Mouse (Mus musculus) heart, postnatal 0 days (tissue): ENCODE results near the gene Edn1. TPM values are rescaled to one million over a fixed set of nuclear protein-coding genes. Genes with fewer than 3 reads are reported as not detected.

ENCODE experiments used
- ATAC-seq: fragments of 200-750 bp; cut with Nextera tagmentation; 2 replicates; pipeline ENCODE4 v1.8.0; 2017; ENCODE audit warnings: low read depth, moderate number of reproducible peaks, moderate library complexity; ENCODE audit not compliant: insufficient read depth
- DNase-seq: peaks from one replicate; pipeline ENCODE4 v3.0.0-alpha.2; 2016; ENCODE audit warnings: low spot score
- H3K27ac ChIP-seq: fragments of 300-500 bp; sonication (generic); 2 replicates; pipeline ENCODE4 v1.5.1; 2014; ENCODE audit warnings: low read depth, mild to moderate bottlenecking
- H3K27me3 ChIP-seq: fragments of 300-500 bp; sonication (generic); 2 replicates; pipeline ENCODE4 v1.6.1; 2014; ENCODE audit warnings: low read length, mixed read lengths; ENCODE audit not compliant: control insufficient read depth, insufficient read depth
- H3K36me3 ChIP-seq: fragments of 300-500 bp; sonication (generic); replicated peaks from 2 replicates; pipeline ENCODE4 v1.6.1; 2014; ENCODE audit warnings: low read length, mixed read lengths; ENCODE audit not compliant: control insufficient read depth, insufficient read depth
- H3K4me1 ChIP-seq: fragments of 300-500 bp; sonication (generic); 2 replicates; pipeline ENCODE4 v1.6.1; 2014; ENCODE audit warnings: antibody characterized with exemption; ENCODE audit not compliant: control insufficient read depth, insufficient read depth
- H3K4me2 ChIP-seq: fragments of 300-500 bp; sonication (generic); 2 replicates; pipeline ENCODE4 v1.6.1; 2014; ENCODE audit warnings: low read depth, mild to moderate bottlenecking, low read length, moderate library complexity
- H3K4me3 ChIP-seq: fragments of 300-500 bp; sonication (generic); 2 replicates; pipeline ENCODE4 v1.5.1; 2014; ENCODE audit warnings: low read depth, low read length
- H3K9ac ChIP-seq: fragments of 300-500 bp; sonication (generic); replicated peaks from 2 replicates; pipeline ENCODE4 v1.6.1; 2014; ENCODE audit warnings: low read depth, low read length, mixed read lengths
- H3K9me3 ChIP-seq: fragments of 300-500 bp; sonication (generic); replicated peaks from 2 replicates; pipeline ENCODE4 v1.6.1; 2016; ENCODE audit warnings: low read length; ENCODE audit not compliant: control insufficient read depth
- CTCF ChIP-seq: IDR thresholded peaks from 2 replicates; pipeline ENCODE4 v1.5.1; 2016; ENCODE audit warnings: antibody characterized with exemption, control low read depth, low read depth
- EP300 ChIP-seq: IDR thresholded peaks from 2 replicates; pipeline ENCODE4 v1.6.1; 2016; ENCODE audit warnings: antibody characterized with exemption, low read depth
- WGBS: fragments of 180-500 bp; shearing (Covaris S2); extraction: QIAGEN DNeasy Blood & Tissue Kit; methylation state at CpG from one replicate; pipeline ENCODE4 v1.1.7; 2014; 5-methylcytosine and 5-hydroxymethylcytosine counted together
- polyA plus RNA-seq: library from polyadenylated mRNA; unstranded; fragments of >200 nt; fragmentation: Nextera tagmentation; extraction: Ambion mirVana; gene quantifications from 2 replicates; pipeline ENCODE4 v1.2.1, GENCODE M21; 2015
- total RNA-seq: library from RNA; depleted of rRNA; stranded (reverse); fragments of >200 nt; gene quantifications from 2 replicates; pipeline ENCODE4 v1.2.3, GENCODE M21; 2014; ENCODE audit warnings: low replicate concordance

Edn1 gene
- total and polyA plus RNA-seq, 2 experiments from 2014 or later, result 7.4 to 7.8 TPM

GRCm38 (mm10) chr13:42276774-42277454 lies 24.4 kb upstream of the Edn1 start:
- H3K4me3 ChIP-seq, result no peak overlapping the region
- peak overlapping the region; percentile 46; the same call in 1 of the 2 replicates for H3K27ac ChIP-seq
- no peaks in the 10 kb centered on the region for H3K9me3 ChIP-seq
- no peak overlapping the region; the same call in 1 of the 2 replicates for H3K4me2 ChIP-seq
- ATAC-seq (peak; percentile 75; the same call in 1 of the 2 replicates), DNase-seq (peak; percentile 55)
- no peaks in the 10 kb centered on the region for H3K27me3 ChIP-seq
- TF ChIP-seq CTCF (no peak), EP300 (0 out of 2 replicates have a peak, but pooled peaks have one; percentile 30)
- H3K9ac ChIP-seq, result no peak overlapping the region
- H3K36me3 ChIP-seq, result no peaks in the 10 kb centered on the region
- 43% methylated on average over 9 of the region's 9 CpGs for WGBS
- peaks cover 17% of the 10 kb centered on the region for H3K4me1 ChIP-seq

GRCm38 (mm10) chr13:42277751-42278150 lies 23.5 kb upstream of the Edn1 start:
- H3K27me3 ChIP-seq, result no peaks in the 10 kb centered on the region
- H3K4me1 ChIP-seq, result peaks cover 17% of the 10 kb centered on the region
- ATAC-seq (no peak), DNase-seq (no peak)
- TF ChIP-seq EP300 (no peak), CTCF (no peak)
- no peaks in the 10 kb centered on the region for H3K9me3 ChIP-seq
- no peak overlapping the region for H3K4me3 ChIP-seq
- H3K27ac ChIP-seq, result 0 out of 2 replicates have a peak overlapping the region, but pooled peaks have one; percentile 46
- H3K4me2 ChIP-seq, result no peak overlapping the region
- no peaks in the 10 kb centered on the region for H3K36me3 ChIP-seq
- WGBS, result 79% methylated on average over 2 of the region's 2 CpGs
- no peak overlapping the region for H3K9ac ChIP-seq

DNA sequence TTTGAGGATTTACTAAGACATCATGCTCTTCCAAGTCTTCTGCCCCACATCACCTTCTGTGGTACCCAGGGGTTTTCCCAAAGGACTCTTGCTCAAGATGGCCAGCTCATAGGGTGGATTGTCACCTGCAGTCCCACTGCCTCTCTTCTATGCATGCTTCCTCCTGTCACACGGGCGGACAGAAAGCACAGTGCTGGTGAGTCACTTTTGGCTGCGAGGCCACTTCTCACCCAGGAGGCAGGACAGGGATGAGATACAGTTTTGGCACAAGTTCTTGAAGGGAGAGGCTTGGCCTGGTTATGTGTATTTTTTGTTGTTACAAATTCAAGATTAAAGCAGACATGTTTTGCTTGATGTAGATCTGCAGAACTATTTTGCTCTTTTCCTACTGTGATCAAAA lies 15.4 kb upstream of the Edn1 start:
- H3K36me3 ChIP-seq, result no peaks in the 10 kb centered on the region
- H3K9me3 ChIP-seq, result no peaks in the 10 kb centered on the region
- WGBS, result 14% methylated on average over 3 of the region's 3 CpGs
- no peaks in the 10 kb centered on the region for H3K27me3 ChIP-seq
- no peak overlapping the region for H3K4me3 ChIP-seq
- TF ChIP-seq EP300 (no peak), CTCF (no peak)
- H3K27ac ChIP-seq, result no peak overlapping the region
- H3K4me2 ChIP-seq, result no peak overlapping the region
- DNase-seq, result peak; percentile 67
- ATAC-seq, result peak; percentile 57
- 0 out of 2 replicates have a peak, but pooled peaks cover 10% of the 10 kb centered on the region for H3K4me1 ChIP-seq
- no peak overlapping the region for H3K9ac ChIP-seq

- Histone ChIP-seq H3K4me3 (no peak overlapping the region), H3K9me3 (no peaks in the 10 kb centered on the region), H3K4me1 (0 out of 2 replicates have a peak, but pooled peaks cover 13% of the 10 kb centered on the region), H3K36me3 (no peaks in the 10 kb centered on the region), H3K27ac (no peak overlapping the region), H3K4me2 (no peak overlapping the region), H3K27me3 (no peaks in the 10 kb centered on the region), H3K9ac (no peak overlapping the region)
- DNase-seq, result no peak
- no peak for ATAC-seq
- TF ChIP-seq CTCF (no peak), EP300 (no peak)
- WGBS, result 62% methylated on average over 4 of the region's 4 CpGs
Measured at GRCm38 (mm10) chr13:42286768-42287167, 14.5 kb upstream of the Edn1 start.

DNA sequence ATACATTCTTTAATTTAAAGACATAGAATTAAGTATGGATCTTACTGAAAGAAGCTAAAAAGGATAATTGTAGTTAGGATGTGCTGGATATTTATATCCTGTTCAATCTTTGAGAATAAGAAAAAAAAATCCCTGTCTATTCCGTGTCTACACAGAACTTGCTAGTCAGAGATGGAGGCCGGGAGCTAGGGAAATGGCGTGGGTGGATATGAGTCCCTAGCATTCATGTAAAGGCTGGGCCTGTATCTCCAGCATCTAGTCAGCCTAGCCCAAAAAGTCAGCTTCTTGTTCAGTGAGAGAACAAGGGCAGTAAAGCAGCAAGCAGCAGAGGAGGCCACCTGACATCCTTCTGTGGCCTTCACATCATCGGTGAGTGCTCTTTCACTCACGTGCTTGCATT lies 8.7 kb upstream of the Edn1 start:
- no peak for TF ChIP-seq CTCF
- TF ChIP-seq EP300, result no peak
- no peaks in the 10 kb centered on the region for H3K9me3 ChIP-seq
- 57% methylated on average over 5 of the region's 5 CpGs for WGBS
- no peak overlapping the region for H3K4me3 ChIP-seq
- H3K27ac ChIP-seq, result peak overlapping the region; percentile 50
- no peaks in the 10 kb centered on the region for H3K27me3 ChIP-seq
- no peak overlapping the region for H3K9ac ChIP-seq
- DNase-seq, result no peak
- no peak for ATAC-seq
- H3K4me1 ChIP-seq, result peaks cover 16% of the 10 kb centered on the region
- H3K36me3 ChIP-seq, result no peaks in the 10 kb centered on the region
- 0 out of 2 replicates have a peak overlapping the region, but pooled peaks have one; percentile 21 for H3K4me2 ChIP-seq
